Mouse (Mus musculus) hindbrain, embryonic 15.5 days (tissue): ENCODE measurements around the gene Dab2ip. TPM values are rescaled to one million over a fixed set of nuclear protein-coding genes. Genes with fewer than 3 reads are reported as not detected.

ENCODE experiments used
- ATAC-seq: fragments of 200-750 bp; cut with Nextera tagmentation; 2 replicates; pipeline ENCODE4 v1.8.0; 2017; ENCODE audit warnings: low read depth, moderate number of reproducible peaks, moderate TSS enrichment; ENCODE audit not compliant: low FRiP score
- H3K27ac ChIP-seq: fragments of 300-500 bp; sonication (generic); replicated peaks from 2 replicates; pipeline ENCODE4 v1.5.1; 2015; ENCODE audit warnings: mild to moderate bottlenecking, inconsistent platforms
- H3K27me3 ChIP-seq: fragments of 300-500 bp; sonication (generic); 2 replicates; pipeline ENCODE4 v1.6.1; 2015; ENCODE audit warnings: control low read depth, inconsistent platforms
- H3K36me3 ChIP-seq: fragments of 300-500 bp; sonication (generic); 2 replicates; pipeline ENCODE4 v1.6.1; 2015; ENCODE audit warnings: control low read depth, inconsistent platforms
- H3K4me1 ChIP-seq: fragments of 300-500 bp; sonication (generic); replicated peaks from 2 replicates; pipeline ENCODE4 v1.6.1; 2015; ENCODE audit warnings: control low read depth, inconsistent platforms
- H3K4me2 ChIP-seq: fragments of 300-500 bp; sonication (generic); 2 replicates; pipeline ENCODE4 v1.6.1; 2015; ENCODE audit warnings: moderate library complexity, mild to moderate bottlenecking, inconsistent platforms
- H3K4me3 ChIP-seq: fragments of 300-500 bp; sonication (generic); 2 replicates; pipeline ENCODE4 v1.5.1; 2015; ENCODE audit warnings: mild to moderate bottlenecking, inconsistent platforms
- H3K9ac ChIP-seq: fragments of 300-500 bp; sonication (generic); 2 replicates; pipeline ENCODE4 v1.6.1; 2015; ENCODE audit warnings: inconsistent platforms
- H3K9me3 ChIP-seq: fragments of 300-500 bp; sonication (generic); 2 replicates; pipeline ENCODE4 v1.6.1; 2016; ENCODE audit warnings: control low read depth, inconsistent platforms
- WGBS: fragments of 180-500 bp; shearing (Covaris S2); methylation state at CpG from one replicate; pipeline ENCODE4 v1.1.7; 2015; 5-methylcytosine and 5-hydroxymethylcytosine counted together
- polyA plus RNA-seq: library from polyadenylated mRNA; unstranded; fragments of >200 nt; fragmentation: Nextera tagmentation; extraction: Ambion mirVana; gene quantifications from 2 replicates; pipeline ENCODE4 v1.2.1, GENCODE M21; 2015

Dab2ip gene
- polyA plus RNA-seq, 1 experiment from 2014 or later: 70.7 TPM

DNA sequence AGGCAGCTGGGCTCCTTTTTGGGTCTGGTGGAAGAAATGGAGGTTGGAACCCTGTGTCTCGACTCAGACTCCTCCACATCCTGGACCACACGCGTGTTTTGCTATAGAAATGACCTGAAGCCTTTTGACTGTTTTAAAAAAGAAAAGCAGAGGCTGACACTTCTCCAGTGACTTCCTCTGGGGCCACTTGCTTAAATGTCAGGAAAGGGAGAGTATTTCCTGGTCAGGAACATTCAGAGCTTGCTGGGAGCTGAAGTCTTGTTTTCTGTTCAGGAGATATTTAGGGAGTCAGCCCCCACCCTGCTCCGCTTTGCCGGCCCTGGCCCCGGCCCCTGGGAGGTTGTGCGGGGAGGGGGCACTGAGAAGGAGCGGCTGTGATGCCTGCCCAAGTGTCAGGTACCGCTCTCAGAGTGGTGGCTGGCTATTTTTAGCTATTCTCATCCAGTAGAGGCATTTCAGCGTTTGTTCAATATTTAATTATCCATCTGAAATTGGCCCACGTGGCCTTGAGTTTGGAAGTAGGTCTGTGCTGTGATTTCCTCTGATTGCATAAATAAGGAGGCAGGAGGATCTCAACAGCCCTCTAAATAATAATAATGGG is 69.3 kb downstream of the Dab2ip start:
- 0 out of 2 replicates have a peak, but pooled peaks have one; percentile 28 for ATAC-seq
- no peak overlapping the region for H3K9ac ChIP-seq
- no peaks in the 10 kb centered on the region for H3K9me3 ChIP-seq
- peaks cover 37% of the 10 kb centered on the region for H3K4me1 ChIP-seq
- 50% methylated on average over 11 of the region's 11 CpGs for WGBS
- H3K4me3 ChIP-seq: no peak overlapping the region
- H3K4me2 ChIP-seq: no peak overlapping the region
- no peaks in the 10 kb centered on the region for H3K36me3 ChIP-seq
- H3K27ac ChIP-seq: peak overlapping the region; percentile 54; the same call in 1 of the 2 replicates
- no peaks in the 10 kb centered on the region for H3K27me3 ChIP-seq

DNA sequence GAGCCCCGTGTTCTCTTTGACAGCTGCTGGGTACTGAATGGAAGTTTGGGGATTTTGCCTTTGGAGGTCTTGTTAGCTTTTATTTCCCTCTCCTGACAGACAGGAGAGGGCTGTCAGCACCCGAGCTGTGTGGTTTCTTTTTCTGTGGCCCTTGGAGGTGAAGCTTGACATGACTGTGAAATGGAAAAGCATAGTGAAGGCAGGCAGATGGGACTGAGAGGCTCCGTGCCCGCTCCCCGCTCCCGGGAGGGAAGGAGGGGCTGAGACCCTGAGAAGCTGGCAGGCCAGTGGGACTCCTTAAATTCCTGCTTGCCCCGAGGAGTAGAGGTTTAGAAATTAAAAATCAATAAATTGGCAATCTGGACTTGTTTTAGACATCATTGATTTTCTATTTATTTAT is 70.0 kb downstream of the Dab2ip start:
- Histone ChIP-seq H3K9ac (no peak overlapping the region), H3K4me3 (no peak overlapping the region), H3K9me3 (no peaks in the 10 kb centered on the region), H3K4me2 (no peak overlapping the region), H3K36me3 (no peaks in the 10 kb centered on the region), H3K27me3 (no peaks in the 10 kb centered on the region), H3K4me1 (peaks cover 32% of the 10 kb centered on the region), H3K27ac (peak overlapping the region; percentile 54; the same call in 1 of the 2 replicates)
- 53% methylated on average over 7 of the region's 7 CpGs for WGBS
- no peak for ATAC-seq

DNA sequence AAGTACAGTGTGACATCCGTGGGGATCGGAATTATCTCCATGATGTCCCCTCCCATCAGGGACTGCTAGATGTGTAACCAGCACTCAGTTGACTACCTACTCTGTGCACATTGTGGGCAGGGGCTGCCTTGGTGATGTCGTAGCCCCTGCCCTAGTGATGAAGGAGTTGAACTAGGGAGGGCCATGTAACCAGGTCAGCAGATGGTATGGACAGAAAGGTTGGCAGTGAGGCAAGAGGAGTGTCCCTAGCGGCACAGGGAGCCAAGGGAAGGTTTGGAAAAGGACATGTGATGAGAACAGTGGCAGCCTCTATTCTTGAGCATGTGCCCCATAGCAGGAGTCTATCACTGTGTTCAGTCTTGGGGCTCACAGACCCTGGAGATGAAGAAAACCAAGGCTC is 70.6 kb downstream of the Dab2ip start:
- 73% methylated on average over 4 of the region's 4 CpGs for WGBS
- no peaks in the 10 kb centered on the region for H3K9me3 ChIP-seq
- 0 out of 2 replicates have a peak, but pooled peaks have one; percentile 12 for ATAC-seq
- H3K4me2 ChIP-seq: no peak overlapping the region
- H3K27me3 ChIP-seq: no peaks in the 10 kb centered on the region
- H3K27ac ChIP-seq: no peak overlapping the region
- no peaks in the 10 kb centered on the region for H3K36me3 ChIP-seq
- no peak overlapping the region for H3K4me3 ChIP-seq
- peaks cover 26% of the 10 kb centered on the region for H3K4me1 ChIP-seq
- no peak overlapping the region for H3K9ac ChIP-seq

DNA sequence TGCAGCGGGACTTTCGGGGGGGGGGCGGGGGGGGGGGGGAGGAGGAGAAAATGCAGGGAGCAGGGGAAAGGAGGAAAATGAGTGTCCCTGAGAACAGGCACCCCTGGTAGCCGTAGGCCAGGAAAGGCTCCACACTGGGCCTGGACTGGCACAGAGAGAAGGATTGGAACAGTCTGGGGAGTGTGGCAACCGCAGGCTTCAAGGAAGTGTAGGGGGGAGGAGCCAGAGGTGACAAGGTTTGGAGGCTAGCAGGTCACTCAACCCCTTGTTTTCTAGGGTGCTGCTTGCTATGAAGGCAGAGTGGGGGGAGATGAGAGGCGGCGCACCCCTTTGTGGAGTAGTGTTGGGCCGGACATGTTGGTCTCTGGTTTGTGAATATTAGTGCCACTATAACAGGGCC is 71.1 kb downstream of the Dab2ip start:
- no peak for ATAC-seq
- 89% methylated on average over 5 of the region's 8 CpGs for WGBS

DNA sequence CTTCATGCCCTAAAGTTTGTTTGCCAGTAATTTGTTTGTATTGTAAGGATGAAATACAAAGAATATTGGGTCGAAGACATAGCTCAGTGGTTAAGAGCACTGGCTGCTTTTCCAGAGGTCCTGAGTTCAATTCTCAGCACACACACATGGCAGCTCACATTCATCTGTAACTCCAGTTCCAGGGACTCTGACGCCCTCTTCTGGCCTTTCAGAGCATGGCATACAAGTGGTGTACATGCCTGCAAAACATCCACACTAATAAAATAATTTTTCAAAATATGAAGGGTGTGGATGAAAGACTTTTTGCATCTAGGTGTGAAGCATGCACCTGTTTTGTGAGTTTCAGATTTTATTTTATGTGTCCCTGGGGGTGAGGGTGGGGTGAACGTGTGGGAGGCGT is 75.3 kb downstream of the Dab2ip start:
- Histone ChIP-seq H3K27me3 (no peaks in the 10 kb centered on the region), H3K4me3 (no peak overlapping the region), H3K9ac (no peak overlapping the region), H3K9me3 (no peaks in the 10 kb centered on the region), H3K4me2 (no peak overlapping the region), H3K36me3 (no peaks in the 10 kb centered on the region), H3K4me1 (peaks cover 10% of the 10 kb centered on the region), H3K27ac (no peak overlapping the region)
- no peak for ATAC-seq
- 93% methylated on average over 4 of the region's 4 CpGs for WGBS

More for the DNA sequence above, 71.1 kb downstream of the Dab2ip start:
- no peak overlapping the region for H3K27ac ChIP-seq
- H3K9me3 ChIP-seq: no peaks in the 10 kb centered on the region
- no peaks in the 10 kb centered on the region for H3K36me3 ChIP-seq
- no peak overlapping the region for H3K9ac ChIP-seq
- H3K4me3 ChIP-seq: no peak overlapping the region
- no peaks in the 10 kb centered on the region for H3K27me3 ChIP-seq
- peaks cover 21% of the 10 kb centered on the region for H3K4me1 ChIP-seq
- no peak overlapping the region for H3K4me2 ChIP-seq

DNA sequence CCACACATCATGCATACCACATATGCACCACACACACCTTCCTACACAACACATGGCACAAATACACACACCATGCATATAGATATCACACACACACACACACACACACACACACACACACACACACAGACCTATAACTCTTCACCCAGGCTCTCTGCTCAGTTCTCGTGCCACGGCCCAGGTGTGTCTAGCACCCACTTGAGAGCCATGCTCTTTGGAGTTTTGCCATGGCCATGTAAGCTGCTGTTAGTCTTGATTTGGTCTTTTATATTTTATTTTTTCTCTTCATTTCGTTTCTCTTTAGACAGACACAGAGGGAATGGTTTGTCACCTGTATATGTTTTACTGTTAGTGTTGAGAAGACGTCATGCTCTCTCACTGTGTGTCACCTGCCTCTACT is 76.9 kb downstream of the Dab2ip start:
- Histone ChIP-seq H3K4me2 (no peak overlapping the region), H3K36me3 (no peaks in the 10 kb centered on the region), H3K9me3 (no peaks in the 10 kb centered on the region), H3K27ac (no peak overlapping the region), H3K27me3 (no peaks in the 10 kb centered on the region), H3K9ac (no peak overlapping the region), H3K4me1 (peaks cover 17% of the 10 kb centered on the region), H3K4me3 (no peak overlapping the region)
- WGBS: 88% methylated on average over 4 of the region's 4 CpGs
- no peak for ATAC-seq

DNA sequence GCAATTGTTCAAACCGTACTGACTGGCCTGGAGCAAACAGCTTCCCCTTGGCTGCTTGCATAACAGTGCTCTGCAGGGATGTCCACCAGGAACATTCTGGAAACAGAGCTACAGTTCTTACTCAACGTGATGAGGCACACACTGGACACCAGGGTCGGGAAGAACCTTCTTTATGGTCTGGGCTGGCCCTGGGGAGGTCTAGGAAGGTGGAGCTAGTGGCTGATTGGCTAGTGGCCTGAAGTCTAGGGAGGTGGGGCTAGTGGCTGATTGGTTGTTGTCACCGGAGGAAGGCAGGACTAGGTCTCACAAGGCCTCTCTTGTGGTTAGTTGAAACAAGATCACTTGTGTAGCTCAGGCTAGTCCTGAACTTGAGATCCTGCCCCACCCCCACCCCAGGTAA is 77.5 kb downstream of the Dab2ip start:
- Histone ChIP-seq H3K36me3 (no peaks in the 10 kb centered on the region), H3K9ac (no peak overlapping the region), H3K4me1 (peaks cover 17% of the 10 kb centered on the region), H3K9me3 (no peaks in the 10 kb centered on the region), H3K4me2 (no peak overlapping the region), H3K27me3 (no peaks in the 10 kb centered on the region), H3K27ac (no peak overlapping the region), H3K4me3 (no peak overlapping the region)
- 64% methylated on average over 4 of the region's 4 CpGs for WGBS
- no peak for ATAC-seq

DNA sequence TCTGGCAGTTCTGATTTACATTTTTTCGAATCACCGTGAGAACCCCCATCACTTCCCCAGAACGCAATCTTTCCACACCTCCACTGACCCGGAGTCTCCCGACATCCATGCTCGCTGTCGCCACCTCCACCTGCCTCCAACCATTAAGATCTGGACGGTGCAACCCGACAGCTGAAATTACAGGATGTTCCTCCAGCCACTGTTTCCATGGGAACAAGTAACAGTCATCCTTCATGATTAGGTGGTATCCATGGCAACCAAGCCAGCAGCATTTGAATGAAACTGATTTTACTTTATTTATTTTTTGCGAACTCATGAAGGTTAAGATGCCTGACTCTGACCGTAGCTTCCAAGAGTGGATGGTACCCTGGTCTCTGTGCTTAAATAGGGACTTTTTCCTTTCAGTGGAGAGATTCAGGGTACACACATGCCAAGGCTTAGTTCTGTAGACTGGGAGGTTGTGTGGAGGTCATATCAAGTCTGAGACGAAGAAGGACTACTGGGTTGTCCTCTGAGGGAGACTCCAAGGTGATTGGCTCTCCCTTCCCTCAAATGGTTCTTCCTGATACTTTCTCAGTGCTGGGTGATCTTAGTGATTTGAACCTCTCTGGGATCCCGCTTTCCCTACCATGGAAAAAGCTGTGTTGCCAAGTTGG is 79.9 kb downstream of the Dab2ip start:
- no peaks in the 10 kb centered on the region for H3K27me3 ChIP-seq
- no peak overlapping the region for H3K4me3 ChIP-seq
- ATAC-seq: peak; percentile 81
- H3K27ac ChIP-seq: peak overlapping the region; percentile 68
- peaks cover 17% of the 10 kb centered on the region for H3K4me1 ChIP-seq
- H3K4me2 ChIP-seq: no peak overlapping the region
- WGBS: 39% methylated on average over 13 of the region's 13 CpGs
- no peak overlapping the region for H3K9ac ChIP-seq
- H3K36me3 ChIP-seq: no peaks in the 10 kb centered on the region
- H3K9me3 ChIP-seq: no peaks in the 10 kb centered on the region

DNA sequence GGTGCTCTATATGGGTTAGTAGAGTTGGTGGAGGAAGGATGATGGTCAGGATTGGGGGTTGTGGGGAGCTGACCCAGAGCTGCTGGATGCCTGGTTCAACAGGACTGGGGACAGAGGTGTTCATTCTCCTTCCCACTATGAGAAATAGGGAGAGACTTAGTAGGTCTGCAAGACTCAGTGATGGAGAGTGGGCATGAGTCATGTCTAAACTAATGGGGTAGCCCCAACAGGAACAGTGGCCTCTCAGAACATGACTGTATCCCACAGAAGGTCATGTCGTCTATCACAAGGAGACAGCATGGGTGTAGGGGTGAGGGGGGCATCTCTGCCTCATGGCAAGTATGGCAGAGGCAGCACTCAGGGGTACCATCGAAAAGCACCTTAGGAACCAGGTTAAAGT is 81.7 kb downstream of the Dab2ip start:
- ATAC-seq: no peak
- 84% methylated on average over 2 of the region's 2 CpGs for WGBS
- Histone ChIP-seq H3K27me3 (no peaks in the 10 kb centered on the region), H3K4me1 (peaks cover 17% of the 10 kb centered on the region), H3K9ac (no peak overlapping the region), H3K9me3 (no peaks in the 10 kb centered on the region), H3K4me3 (no peak overlapping the region), H3K36me3 (no peaks in the 10 kb centered on the region), H3K27ac (no peak overlapping the region), H3K4me2 (no peak overlapping the region)

DNA sequence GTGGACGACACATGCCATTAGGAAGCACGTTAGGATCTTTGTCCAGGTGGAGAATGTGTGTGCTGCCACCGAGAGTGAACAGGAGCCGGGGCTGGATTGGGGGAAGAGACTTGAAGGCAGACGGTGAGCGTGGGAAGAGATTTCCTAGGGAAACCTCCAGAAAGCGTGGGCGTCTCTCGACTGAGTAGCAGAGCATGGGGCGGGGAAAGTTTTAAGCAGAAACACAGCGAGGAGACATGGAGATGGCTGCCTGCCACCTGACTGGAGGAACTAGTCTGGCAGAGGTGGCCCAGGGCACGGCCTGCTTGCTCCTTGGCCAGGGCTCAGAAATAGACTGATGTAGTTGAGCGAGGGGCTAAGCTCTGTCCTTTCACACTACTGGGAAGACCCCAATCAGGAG is 82.5 kb downstream of the Dab2ip start:
- Histone ChIP-seq H3K9me3 (no peaks in the 10 kb centered on the region), H3K4me2 (no peak overlapping the region), H3K36me3 (no peaks in the 10 kb centered on the region), H3K4me1 (peaks cover 17% of the 10 kb centered on the region), H3K27me3 (no peaks in the 10 kb centered on the region), H3K9ac (no peak overlapping the region), H3K27ac (no peak overlapping the region), H3K4me3 (no peak overlapping the region)
- no peak for ATAC-seq
- WGBS: 73% methylated on average over 13 of the region's 13 CpGs

DNA sequence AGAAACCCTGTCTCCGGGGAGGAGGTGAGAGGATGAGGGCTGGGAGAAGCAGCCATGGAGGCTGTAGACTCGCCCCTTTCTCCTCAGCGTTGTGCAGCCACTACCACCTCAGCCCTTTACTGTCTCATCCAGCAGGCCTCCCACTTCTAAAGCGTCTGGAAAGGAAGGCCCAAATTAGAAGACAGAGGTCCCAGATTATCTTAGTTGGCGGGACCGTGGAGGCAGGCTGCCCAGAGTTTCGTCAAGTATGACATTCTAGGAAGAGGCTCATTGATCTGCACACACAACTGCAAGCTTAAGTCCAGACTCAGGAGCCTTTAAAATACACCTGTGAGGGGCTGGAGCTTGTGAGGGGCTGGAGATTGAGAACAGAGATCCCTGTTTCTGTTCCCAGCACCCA is 84.2 kb downstream of the Dab2ip start:
- H3K4me1 ChIP-seq: peaks cover 17% of the 10 kb centered on the region
- no peak overlapping the region for H3K4me3 ChIP-seq
- H3K9ac ChIP-seq: no peak overlapping the region
- 88% methylated on average over 7 of the region's 7 CpGs for WGBS
- no peaks in the 10 kb centered on the region for H3K36me3 ChIP-seq
- no peak overlapping the region for H3K4me2 ChIP-seq
- no peak overlapping the region for H3K27ac ChIP-seq
- no peak for ATAC-seq
- H3K27me3 ChIP-seq: no peaks in the 10 kb centered on the region
- H3K9me3 ChIP-seq: no peaks in the 10 kb centered on the region

DNA sequence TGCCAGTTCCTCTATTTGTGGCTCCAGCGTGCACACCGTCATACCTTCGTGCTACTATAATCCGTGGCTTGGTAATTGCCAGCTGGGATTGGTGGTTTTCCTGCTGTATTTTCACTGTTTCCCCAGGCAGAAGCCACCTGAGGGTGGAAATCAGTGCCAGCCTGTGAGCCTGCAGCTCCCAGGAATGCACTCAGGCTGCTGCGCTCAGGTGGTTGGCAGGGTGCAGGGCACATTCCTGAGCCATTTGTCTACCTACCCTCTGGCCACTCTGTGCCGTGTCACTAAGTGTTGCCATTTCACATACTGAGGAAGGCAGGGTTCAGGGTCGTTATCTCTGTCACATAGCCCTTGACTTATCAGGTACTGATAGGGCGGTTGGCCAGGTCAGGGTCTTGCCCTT is 88.5 kb downstream of the Dab2ip start:
- Histone ChIP-seq H3K4me3 (no peak overlapping the region), H3K27me3 (no peaks in the 10 kb centered on the region), H3K9me3 (no peaks in the 10 kb centered on the region), H3K9ac (no peak overlapping the region), H3K4me2 (no peak overlapping the region), H3K4me1 (no peaks in the 10 kb centered on the region), H3K27ac (no peak overlapping the region), H3K36me3 (no peaks in the 10 kb centered on the region)
- no peak for ATAC-seq
- WGBS: 89% methylated on average over 8 of the region's 8 CpGs

DNA sequence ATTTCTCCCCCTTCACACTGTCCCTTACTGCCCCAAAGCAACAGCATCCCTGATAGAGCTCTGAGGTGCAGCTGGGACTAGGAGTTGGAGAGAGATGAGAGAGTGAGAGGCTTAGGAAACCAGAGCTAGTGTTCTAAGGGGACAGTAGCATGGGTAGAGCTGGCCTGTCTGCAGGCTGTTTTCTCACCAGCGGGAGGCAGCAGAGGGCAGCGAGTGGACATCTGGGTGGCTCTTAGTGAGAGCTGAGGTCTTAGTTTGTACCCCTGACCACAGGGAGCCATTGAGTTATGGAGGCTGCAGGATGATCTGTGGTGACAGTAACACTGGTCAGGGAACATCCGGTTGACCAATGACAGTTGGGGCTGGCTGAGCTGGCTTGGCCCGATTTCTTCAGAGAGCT is 91.6 kb downstream of the Dab2ip start:
- WGBS: 29% methylated on average over 4 of the region's 4 CpGs
- 0 out of 2 replicates have a peak, but pooled peaks have one; percentile 51 for ATAC-seq

More for the DNA sequence above, 91.6 kb downstream of the Dab2ip start:
- no peaks in the 10 kb centered on the region for H3K36me3 ChIP-seq
- no peaks in the 10 kb centered on the region for H3K27me3 ChIP-seq
- no peak overlapping the region for H3K4me3 ChIP-seq
- no peak overlapping the region for H3K4me2 ChIP-seq
- no peak overlapping the region for H3K27ac ChIP-seq
- H3K9me3 ChIP-seq: no peaks in the 10 kb centered on the region
- no peak overlapping the region for H3K9ac ChIP-seq
- H3K4me1 ChIP-seq: no peaks in the 10 kb centered on the region
